Mouse (Mus musculus): ENCODE results near the gene Amhr2.

DNA sequence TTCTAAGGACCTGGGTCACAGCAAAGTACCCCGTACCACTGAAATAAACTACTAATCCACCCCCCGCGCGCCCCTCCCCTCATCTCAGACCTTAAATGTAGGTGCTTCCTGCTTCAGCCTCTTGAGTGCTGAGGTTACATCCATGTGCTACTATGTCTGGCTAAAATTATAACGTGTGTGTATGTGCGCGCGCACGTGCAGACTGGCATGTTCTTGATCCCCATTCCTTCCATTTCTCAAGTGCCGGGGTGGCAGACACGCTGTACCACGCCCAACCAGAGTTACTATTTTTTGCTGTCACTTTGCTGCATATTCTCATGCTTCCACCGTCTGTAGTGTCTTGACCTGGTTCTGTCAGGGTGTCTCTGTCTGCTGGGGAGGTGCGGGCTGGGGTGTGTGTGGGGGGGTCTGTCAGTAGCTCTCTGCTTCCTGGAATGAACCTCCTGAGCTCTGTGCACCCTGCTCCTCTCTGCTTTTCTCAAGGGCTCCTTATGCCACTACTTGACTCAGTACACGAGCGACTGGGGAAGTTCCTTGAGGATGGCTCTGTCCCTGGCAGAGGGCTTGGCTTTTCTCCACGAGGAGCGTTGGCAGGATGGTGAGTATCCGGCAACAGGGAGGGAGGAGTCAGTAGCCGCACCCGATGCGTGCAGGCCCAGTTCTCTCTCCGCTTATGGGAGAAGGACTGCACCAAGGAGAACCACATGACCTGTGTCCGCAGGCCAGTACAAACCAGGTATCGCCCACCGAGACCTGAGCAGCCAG is 6.7 kb downstream of the Amhr2 start:
- TF ChIP-seq POLR2A (IDR thresholded peaks at IDR 0.05; ENCODE audit: borderline replicate concordance, extremely low read depth, insufficient read depth, insufficient read length, poor library complexity, severe bottlenecking) (no peak), CTCF (IDR thresholded peaks at IDR 0.05; ENCODE audit: borderline replicate concordance, extremely low read depth, insufficient read depth, insufficient read length) (no peak)
